Mouse (Mus musculus) mouse trophoblast stem cell (cell line): Measurements from ENCODE around the gene Tbx21.

Experiments
- in situ Hi-C, 2 experiments: fragments of 300-500 bp; cut with MseI, MboI; formaldehyde crosslinking; loops; 2 replicates in 1 of 2; 3 replicates in 1 of 2; pipeline ENCODE4 v1.15.1; 2025

The Tbx21 gene

DNA sequence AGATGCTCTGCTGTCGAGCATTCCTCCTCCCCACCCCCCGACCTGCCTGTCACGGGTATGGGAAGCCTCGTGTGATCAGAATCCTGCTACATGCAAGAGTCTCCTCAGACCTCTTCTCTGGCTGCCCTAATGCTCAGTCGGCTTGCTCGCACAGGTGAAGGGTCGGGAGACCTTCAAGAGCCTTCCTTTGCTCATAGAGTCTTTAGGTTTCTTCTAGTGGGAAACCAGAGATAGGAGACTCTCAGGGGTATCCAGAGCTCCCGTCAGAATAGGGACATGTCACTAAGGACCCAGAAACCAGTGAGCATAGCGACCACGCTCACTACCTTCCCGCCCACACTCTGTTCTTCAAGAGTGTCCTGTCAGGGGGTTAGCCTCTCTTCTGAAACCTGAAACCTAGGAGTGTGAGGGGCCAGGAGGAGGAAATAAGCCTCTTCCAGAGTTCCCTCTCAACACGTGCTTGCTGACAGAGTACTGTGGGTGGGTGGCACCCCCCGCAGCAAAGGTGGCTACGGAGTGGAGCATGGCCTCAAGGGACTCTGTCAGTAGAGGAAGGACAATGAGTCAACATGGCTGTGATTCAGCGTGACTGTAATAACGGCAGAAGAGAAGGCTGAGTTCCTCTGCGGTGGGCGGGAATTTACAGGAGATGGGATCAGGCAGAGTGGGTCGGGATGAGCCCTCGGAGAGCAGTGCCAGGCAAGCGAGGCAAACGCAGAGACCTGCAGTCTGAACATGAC, 31.6 kb downstream of the Tbx21 start:
- in situ Hi-C loops, result no loop called here

- in situ Hi-C loops, result no loop called here
Observed at GRCm38 (mm10) chr11:97082977-97083376, 32.2 kb downstream of the Tbx21 start.

DNA sequence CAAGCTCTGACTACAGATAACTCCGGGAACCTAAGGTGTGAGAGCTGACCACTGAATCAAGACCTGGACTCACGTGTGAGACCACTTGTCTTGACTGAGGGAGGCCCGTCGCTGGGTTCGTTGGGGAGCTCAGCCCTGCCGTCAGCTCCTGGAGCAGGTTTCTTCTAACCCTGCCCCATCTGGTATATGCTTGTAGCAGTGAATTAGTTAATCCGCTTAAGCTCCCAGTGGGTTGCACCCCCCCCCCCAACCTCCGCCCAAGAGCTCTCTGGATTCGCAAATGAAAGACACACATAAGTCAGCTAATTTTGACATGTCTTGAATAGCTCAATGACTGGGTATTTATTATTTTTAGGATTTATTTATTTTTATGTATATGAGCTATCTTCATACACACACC, 34.8 kb downstream of the Tbx21 start:
- in situ Hi-C loops, result no loop called here

DNA sequence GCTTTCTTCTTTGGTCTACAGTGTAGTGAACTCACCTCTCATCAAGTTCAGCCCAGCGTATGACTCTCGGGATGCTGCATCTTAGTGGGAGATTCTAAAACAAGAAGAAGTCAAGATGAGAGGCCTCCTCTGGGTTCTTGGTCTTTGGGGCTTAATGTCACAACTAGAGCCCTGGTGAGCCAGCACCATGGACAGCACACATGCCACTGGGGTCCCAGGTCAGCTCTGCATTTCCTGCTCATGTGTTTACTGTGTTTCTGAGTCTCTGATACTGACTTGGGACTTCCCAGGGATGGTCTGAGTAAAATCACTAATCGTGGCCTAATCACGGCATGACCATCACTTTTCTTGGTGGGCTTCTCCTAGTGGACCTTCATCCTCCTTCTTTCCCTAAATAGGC, 36.4 kb downstream of the Tbx21 start:
- in situ Hi-C loops, result no loop called here

- in situ Hi-C loops, result no loop called here
Observed at GRCm38 (mm10) chr11:97074235-97074634, 40.9 kb downstream of the Tbx21 start.

DNA sequence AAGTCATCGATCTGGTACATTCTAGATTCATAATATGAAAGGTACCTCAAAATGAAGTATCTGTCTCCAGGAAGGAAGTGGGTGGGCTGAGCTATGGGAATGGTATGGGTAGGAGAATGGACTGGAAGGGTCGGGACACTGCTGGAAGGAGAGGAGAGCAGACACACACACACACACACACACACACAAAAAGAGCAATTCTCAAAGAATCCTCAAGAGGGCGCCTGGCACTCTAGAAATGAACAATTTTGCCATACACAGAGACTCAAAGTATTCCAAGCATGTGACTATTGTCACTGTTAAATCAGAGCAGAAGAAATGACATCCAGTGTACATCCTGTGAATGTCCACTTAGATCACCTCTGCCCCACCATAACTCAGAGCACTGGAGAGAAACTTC, 42.6 kb downstream of the Tbx21 start:
- in situ Hi-C loops, result no loop called here

DNA sequence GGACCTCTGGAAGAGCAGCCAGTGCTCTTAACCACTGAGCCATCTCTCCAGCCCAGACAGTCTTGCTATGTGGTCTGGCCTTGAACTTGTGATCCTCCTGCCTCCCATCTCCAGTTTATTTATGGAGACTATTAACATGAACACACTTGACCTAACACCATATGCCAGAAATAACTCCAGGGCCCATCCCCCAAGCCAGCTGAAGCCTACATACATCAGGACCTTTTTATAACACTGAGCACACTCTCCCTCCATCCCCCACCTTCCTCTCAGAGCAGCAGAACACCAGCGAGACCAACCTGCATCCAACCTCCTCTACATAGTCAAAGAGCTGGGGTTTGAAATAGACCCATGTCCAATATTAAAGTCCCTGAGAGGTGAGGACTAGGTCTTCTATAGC, 44.0 kb downstream of the Tbx21 start:
- in situ Hi-C loops, result no loop called here

DNA sequence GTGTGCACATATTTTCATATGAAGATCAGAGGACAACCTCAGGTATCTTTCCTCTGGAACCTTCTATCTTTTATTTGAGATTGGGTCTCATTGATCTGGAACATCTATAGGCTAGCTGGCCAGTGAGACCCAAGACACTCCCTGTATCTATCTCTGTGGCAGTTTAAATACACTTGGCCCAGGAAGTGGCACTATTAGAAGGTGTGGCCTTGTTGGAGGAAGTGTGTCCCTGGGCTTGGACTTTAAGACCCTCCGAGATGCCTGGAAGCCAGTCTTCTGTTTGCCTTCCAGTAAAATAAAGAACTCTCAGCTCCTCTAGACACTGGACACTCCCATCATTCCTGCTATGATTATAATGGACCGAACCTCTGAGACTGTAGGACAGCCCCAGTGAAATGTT, 45.4 kb downstream of the Tbx21 start:
- in situ Hi-C loops, result no loop called here

- in situ Hi-C loops, result no loop called here
Observed at GRCm38 (mm10) chr11:97069333-97069732, 45.8 kb downstream of the Tbx21 start.

GRCm38 (mm10) chr11:97066656-97067360, 48.3 kb downstream of the Tbx21 start:
- in situ Hi-C loops, result no loop called here

GRCm38 (mm10) chr11:97065538-97066295, 49.4 kb downstream of the Tbx21 start:
- in situ Hi-C loops, result no loop called here

DNA sequence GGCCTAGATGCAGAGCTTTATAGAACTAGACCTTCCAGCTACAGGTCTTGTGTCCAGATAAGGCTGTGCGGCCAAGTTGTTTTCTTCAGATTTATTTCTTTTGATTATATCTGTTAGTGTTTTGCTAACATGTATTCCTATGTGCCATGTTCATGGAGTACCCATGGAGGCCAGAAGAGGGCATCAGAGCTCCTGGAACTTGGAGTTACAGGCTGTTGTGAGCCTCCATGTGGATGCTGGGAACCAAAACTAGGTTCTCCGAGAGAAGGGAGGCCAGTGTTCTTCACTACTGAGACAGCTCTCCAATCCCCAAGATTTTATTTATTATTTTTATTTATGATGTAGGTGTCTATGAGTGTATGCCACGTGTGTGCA, 51.2 kb downstream of the Tbx21 start:
- in situ Hi-C loops, result no loop called here

DNA sequence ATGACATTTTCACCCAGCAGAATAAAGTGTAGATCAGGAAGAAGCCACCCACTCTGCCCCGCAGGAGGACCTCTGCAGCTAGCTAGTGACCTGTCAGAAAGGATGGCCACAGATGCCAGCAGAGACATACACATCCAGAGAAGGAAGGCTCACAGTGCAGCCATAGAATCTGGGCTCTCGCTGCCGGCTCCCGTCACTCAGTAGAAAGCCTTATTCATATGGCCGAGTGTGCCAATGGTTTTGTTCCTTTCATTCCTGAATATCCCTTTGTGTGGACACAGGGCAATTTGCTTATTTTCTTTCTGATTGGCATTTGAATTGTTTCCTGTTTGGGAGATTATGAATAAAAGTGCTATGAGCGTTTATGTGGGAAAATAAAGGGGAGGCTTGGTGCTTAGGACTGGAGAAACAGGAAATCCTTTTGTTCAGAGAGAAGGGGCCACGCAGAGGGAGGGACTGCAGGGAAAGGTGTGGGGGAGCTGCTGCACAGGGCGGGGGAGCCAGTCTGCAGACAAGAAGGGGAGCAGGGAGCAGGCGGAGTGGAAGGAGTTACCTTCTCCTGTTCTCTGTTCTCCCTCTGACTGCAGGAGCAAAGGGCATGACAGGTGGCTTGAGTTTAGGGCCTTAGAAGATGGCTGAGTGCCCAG, 51.7 kb downstream of the Tbx21 start:
- in situ Hi-C loops, result no loop called here

- in situ Hi-C loops, result no loop called here
Observed at GRCm38 (mm10) chr11:97052219-97052646, 62.9 kb downstream of the Tbx21 start.

DNA sequence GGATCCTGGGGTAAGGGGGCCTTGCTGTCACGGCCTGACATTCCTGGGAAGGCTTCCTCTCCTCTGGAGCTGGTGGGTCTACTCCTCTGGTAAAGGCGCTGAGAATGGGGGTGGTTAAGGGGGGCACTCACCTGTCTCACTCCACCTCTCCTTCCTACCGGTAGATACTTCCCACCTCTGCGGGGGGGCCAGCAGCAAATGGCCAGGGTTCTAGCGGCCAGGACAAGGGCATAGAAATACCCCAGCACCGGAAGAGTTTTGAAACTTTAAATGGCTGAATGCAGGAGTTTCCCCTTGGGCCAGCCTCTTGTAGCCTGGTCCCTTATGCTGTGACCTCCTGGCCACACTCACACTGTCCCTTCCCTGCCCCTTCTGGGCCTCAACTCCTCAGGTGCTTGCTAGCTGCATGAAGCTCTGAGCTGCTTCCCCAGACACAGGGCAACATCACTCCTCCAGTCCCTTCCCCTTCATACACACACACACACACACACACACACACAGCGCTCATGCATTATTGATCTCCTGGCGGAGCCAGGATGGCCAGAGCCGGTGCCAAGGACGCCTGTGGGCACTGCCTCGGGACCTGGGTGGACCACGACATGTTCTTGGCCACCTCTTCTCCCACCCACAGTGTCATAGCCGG, 64.1 kb downstream of the Tbx21 start:
- in situ Hi-C loops, result no loop called here

DNA sequence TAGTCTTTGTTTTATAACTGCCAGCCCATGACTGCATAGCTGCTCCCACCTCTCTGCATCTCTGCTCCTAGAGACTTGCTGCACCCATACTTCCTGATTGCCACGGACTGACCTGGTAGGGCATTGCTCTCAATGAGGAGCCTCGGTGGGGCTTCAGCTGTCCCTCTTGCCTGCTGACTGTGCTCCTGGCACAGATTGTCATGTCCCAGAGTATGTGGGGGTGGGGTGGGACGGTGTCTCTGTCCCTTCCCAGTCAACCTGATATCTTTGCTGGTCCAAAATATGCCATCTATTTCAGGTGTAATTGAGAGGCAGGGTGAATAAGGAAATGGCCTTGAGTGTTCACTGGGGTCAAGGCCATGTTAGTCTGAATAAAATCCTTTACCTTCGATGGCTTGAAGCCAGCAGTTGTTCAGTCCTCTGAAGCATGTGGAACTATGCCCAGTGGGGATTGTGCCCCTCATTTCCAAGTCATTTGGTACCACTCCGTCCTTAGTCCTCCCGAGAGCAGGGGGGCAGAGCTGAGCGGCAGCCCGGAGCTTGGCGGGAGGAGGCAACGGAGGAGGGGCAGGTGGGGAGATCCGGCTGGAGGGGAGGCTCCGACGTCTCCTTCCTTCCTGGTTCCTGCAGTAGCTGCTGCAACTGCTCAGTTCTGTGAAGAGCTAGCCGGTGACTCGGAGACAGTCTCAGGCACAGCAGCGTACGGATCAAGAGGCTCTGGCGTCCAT, 64.8 kb downstream of the Tbx21 start, which contains the start of gene Osbpl7:
Osbpl7 (plus strand) TSS at position 413 of the 728 bp plus-strand sequence.
- in situ Hi-C loops, result no loop called here

- in situ Hi-C loops, result no loop called here
Observed at GRCm38 (mm10) chr11:97049492-97050085, 65.5 kb downstream of the Tbx21 start.

GRCm38 (mm10) chr11:97048090-97048650, 67.0 kb downstream of the Tbx21 start:
- in situ Hi-C loops, result no loop called here
